Mouse (Mus musculus): ENCODE measurements at regions not wholly inside any gene's neighbourhood (a gene's known extent, or its start where the extent isn't known, plus 50 kb on each side); places are given as distances from the start of the nearest gene placed in this dataset.
"Not testable (repeated sequence)": the region's sequence is repeated elsewhere in the genome, so short reads cannot be mapped to it uniquely, and the experiment has no call there.

DNA sequence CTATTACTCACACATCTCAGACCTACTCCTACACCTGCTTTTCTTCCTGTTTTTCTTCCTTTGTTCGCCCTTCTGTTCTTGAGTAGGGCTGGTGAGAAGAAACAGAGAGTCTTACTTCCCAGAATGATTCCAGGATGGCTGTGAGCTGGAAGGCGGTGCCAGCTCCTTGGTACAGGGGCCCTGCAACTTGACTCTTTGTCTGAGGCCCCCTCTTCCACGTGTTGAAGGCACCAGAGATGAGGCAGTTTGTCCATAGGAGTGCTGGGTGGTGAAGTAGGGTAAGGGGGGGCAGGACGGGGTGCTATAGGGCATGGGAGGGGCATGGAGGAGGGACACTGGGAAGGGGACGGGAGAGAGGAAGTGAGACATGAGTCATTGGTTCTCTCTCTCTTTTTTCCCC, 60.8 kb downstream of the Dmrta2 start:
- ATAC-seq (ENCODE audit: low TSS enrichment) = peak; percentile 23; the same call in 1 of the 2 replicates

GRCm38 (mm10) chr4:110044851-110045618, 67.2 kb downstream of the Dmrta2 start:
- ATAC-seq (ENCODE audit: low TSS enrichment) = no peak

DNA sequence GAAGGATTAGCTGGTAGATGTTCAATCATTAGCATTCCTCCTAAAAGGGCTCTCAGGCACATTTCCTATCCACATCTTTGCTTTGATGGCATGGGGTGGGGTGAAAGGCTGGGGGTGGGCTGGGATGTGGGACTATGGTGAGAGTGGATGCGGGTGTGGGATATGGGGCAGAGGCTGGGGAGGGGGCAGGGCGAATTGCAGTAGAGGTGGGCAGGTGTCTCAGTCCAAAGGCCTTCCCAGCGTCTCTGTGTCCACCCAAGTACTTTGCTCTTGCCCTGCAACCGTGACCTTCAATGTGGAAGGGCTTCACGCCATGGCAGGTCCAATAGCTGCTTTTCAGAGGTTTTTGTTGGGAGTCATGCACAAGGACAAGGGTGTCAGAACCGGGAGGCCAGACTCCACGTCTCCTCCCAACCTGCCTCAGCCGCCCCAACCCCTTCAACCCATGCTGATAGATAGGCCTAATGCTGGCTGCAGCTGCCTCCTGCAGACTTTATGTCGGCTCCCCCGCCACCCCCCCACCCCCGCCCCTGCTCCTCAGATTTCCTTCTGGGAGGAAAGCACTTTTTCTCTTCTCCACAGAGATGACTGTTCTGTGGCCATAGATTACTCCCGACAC, 67.9 kb downstream of the Dmrta2 start:
- no peak for ATAC-seq (ENCODE audit: low TSS enrichment)

GRCm38 (mm10) chr4:110046270-110046651, 68.4 kb downstream of the Dmrta2 start:
- ATAC-seq (ENCODE audit: low TSS enrichment) = peak; percentile 82

- peak; percentile 88 for ATAC-seq (ENCODE audit: low TSS enrichment)
Observed at GRCm38 (mm10) chr4:110050393-110051280, 72.8 kb downstream of the Dmrta2 start.

DNA sequence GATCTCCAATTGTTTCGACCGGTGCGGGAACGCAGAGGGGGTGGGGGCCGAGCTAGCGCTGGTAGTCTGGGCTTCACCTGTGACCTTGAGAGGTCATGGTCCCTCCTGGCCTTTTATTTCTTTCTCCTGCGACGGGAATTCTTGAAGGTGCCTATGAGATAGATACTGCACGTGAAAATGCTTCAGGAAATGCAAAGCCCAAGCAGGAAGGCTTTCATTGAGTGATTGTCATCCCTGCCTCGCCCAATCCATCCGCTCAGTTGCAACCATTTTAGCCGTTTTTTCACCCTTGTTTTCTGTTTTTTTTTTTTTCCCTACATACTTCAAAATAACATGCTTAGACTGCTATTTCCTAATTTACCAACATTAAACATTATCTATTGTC, 73.4 kb downstream of the Dmrta2 start:
- peak; percentile 42 for ATAC-seq (ENCODE audit: low TSS enrichment)

- ATAC-seq (ENCODE audit: low TSS enrichment) = no peak
Observed at GRCm38 (mm10) chr4:110051872-110052271, 74.0 kb downstream of the Dmrta2 start.

DNA sequence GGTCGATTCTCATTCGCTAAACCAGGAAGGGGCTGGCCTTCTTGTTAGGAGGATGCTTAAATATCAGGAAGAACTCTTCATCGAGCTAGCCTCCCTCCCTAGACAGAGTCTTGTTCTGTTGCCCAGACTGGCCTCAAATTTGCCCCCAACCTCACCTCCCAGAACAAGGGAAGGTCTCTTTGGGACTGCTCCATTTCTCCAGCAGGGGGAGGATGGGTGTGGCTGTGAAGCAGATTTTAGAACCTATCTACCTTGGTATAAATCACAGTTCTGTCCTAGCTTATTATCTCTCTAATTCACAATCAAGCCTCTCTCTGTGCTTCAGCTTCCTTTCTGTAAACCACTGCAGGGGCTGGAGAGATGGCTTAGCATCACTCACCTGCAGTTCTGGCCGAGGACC, 75.1 kb downstream of the Dmrta2 start:
- ATAC-seq (ENCODE audit: low TSS enrichment) = no peak

GRCm38 (mm10) chr4:110073836-110074235, 96.0 kb downstream of the Dmrta2 start:
- no peak for ATAC-seq (ENCODE audit: low TSS enrichment)

- no peak for ATAC-seq (ENCODE audit: low TSS enrichment)
Observed at GRCm38 (mm10) chr4:110083371-110083770, 105.5 kb downstream of the Dmrta2 start.

- no peak for ATAC-seq (ENCODE audit: low TSS enrichment)
Observed at GRCm38 (mm10) chr4:110087570-110088247, 109.9 kb downstream of the Dmrta2 start.

DNA sequence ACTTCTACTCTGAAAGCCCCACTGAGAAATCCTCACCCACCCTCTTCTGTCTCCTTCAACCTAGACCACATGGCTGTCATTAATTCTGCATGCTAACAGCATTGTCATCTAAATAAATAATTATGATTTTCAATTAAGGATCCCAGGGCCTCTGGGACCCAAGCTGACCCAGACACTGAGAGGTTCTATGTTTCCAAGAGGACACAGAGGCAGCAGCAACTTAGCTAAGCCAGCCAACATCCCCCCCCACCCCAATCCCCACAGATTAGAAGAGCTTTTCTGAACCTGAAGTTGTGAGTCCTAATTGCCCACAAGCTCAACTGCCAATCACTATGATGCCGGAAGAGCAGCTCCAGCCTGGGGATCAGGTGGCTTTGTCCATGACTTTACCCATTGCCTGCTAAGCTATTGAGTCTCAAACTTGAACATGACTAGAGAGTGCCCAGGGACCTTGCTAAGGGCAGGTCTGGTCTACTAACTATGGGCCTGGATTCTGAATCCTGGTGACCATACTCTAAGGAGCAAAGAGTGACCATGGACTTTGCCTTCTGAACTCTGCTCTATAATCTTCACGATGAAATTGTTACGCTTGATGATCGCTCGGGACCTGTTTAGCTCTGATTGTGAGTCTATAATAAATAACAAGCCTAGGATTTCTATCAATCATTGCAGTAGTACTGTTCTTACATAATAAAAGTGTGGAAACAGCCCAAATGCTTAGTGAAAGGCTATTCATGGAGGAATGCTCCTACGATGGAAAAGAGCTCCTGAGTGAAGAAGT, 115.4 kb downstream of the Dmrta2 start:
- ATAC-seq (ENCODE audit: low TSS enrichment) = no peak

GRCm38 (mm10) chr4:110094541-110094940, 116.7 kb downstream of the Dmrta2 start:
- no peak for ATAC-seq (ENCODE audit: low TSS enrichment)

DNA sequence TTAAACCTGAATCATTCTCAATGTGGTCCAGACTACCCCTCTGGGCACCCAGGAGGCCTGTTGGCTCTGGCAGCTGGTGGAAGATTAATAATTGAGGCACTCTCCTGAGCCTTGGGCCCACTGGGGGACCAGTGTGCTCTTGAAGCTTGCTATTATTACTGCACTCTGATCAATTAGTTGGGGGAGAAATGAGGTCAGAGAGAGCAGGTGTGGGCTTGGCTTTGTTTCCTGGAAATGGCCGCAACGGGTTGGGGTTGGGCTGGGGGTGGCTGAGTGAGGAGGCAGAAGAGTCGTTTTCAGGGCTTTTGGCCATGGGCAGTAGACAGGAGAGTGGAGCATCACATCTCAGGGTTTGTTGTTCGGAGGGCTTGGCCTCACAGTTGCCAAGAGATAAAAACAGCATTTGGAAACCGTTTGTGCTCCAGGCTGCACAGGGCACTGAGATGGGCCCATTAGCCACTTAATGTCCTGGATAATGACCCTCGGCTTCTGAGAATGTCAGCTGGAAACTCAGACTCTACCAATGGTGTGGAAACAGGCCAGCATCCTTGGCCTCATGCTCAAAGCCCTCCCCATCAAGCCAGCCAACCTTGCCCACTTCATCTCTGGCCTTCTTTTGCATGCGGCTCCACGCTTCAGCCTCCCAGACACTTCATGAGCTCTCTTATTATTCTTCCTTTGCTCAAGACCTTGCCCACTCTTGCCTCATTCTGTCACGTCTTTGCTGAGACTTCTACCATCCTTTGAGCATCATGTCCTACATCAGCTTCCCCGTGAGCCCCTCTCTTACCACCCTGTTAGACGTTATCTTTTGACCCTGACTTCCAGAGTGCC, 118.1 kb downstream of the Dmrta2 start:
- ATAC-seq (ENCODE audit: low TSS enrichment) = no peak

DNA sequence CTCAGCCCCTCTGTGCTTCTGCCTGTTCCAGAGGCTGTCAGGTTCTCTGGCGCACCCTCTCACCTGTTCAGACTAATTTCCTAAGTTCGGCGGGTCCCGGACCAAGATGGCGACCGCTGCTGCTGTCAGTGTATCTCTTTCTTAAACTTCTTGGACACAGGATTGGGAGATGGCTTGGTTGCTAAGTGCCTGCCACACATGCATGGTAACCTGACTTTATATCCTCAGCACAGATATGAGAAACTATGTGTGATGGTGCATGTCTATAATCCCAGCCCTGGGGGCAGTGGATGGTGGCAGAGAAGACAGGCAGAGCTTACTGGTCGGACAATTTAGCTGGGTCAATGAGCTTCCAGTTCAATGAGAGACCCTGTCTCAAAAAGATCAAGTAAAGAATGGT, 126.3 kb downstream of the Dmrta2 start:
- ATAC-seq (ENCODE audit: low TSS enrichment) = not testable (repeated sequence)

- ATAC-seq (ENCODE audit: low TSS enrichment) = no peak
Observed at GRCm38 (mm10) chr4:110106620-110107243, 128.9 kb downstream of the Dmrta2 start.

- ATAC-seq (ENCODE audit: low TSS enrichment) = peak; percentile 57
Observed at GRCm38 (mm10) chr4:110119438-110119837, 141.6 kb downstream of the Dmrta2 start.

GRCm38 (mm10) chr4:110119874-110120273, 142.0 kb downstream of the Dmrta2 start:
- ATAC-seq (ENCODE audit: low TSS enrichment) = peak; percentile 84

- no peak for ATAC-seq (ENCODE audit: low TSS enrichment)
Observed at GRCm38 (mm10) chr4:110120761-110121160, 142.9 kb downstream of the Dmrta2 start.

DNA sequence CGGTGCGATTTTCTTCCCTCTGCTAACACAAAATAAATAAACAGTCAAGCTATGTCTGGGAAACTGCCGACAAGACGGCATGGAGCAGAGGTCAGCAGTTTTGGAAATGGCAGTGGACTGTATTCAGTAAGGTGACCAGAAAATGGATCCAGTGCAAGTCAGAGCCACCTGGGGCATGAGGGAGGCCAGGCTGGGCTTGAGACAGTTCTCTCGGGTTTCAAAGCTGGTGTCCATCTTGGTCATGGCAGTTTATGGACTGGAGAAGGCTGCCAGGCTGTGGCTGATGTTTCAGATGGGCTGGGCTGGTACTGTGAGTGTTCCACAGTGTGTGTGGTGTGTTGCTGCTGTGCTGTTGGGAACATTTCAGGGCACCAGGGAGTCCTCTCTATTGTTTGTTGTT, 143.6 kb downstream of the Dmrta2 start:
- ATAC-seq (ENCODE audit: low TSS enrichment) = no peak

All from frontal cortex, adult (tissue).